Mouse (Mus musculus) lung, postnatal 0 days (tissue): ENCODE results near the gene Acsl1.

Experiments
- CTCF ChIP-seq: IDR thresholded peaks from 2 replicates; pipeline ENCODE4 v1.5.1; 2016; ENCODE audit warnings: antibody characterized with exemption, mild to moderate bottlenecking
- EP300 ChIP-seq: IDR thresholded peaks from 2 replicates; pipeline ENCODE4 v1.6.1; 2016; ENCODE audit warnings: antibody characterized with exemption, mild to moderate bottlenecking, control low read depth

- TF ChIP-seq EP300 (no peak), CTCF (no peak)
These were observed 38.3 kb upstream of the Acsl1 start for GRCm38 (mm10) chr8:46432581-46432980.
